Mouse (Mus musculus) kidney, adult 2 months (tissue): ENCODE measurements at regions not wholly inside any gene's neighbourhood (a gene's known extent, or its start where the extent isn't known, plus 50 kb on each side); places are given as distances from the start of the nearest gene placed in this dataset.

Source experiments
- DNase-seq: peaks from one replicate; pipeline ENCODE4 v3.0.0; 2021
- H3K27ac ChIP-seq: fragments of 200-500 bp; 2 replicates; pipeline ENCODE4 v1.5.1; 2012; ENCODE audit warnings: low read depth, low read length, control low read depth, inconsistent platforms; ENCODE audit not compliant: insufficient read depth
- H3K27me3 ChIP-seq: fragments of 200-500 bp; replicated peaks from 2 replicates; pipeline ENCODE4 v1.6.1; 2012; ENCODE audit warnings: mild to moderate bottlenecking, moderate library complexity, low read length, inconsistent platforms; ENCODE audit not compliant: control insufficient read depth, insufficient read depth
- H3K36me3 ChIP-seq: fragments of 200-500 bp; 2 replicates; pipeline ENCODE4 v1.6.1; 2012; ENCODE audit warnings: mild to moderate bottlenecking, moderate library complexity, low read length, inconsistent platforms; ENCODE audit not compliant: control insufficient read depth, insufficient read depth
- H3K4me1 ChIP-seq: fragments of 200-500 bp; 2 replicates; pipeline ENCODE4 v1.6.1; 2011; ENCODE audit warnings: low read length; ENCODE audit not compliant: control insufficient read depth, insufficient read depth
- H3K4me3 ChIP-seq: fragments of 200-500 bp; 2 replicates; pipeline ENCODE4 v1.5.1; 2011; ENCODE audit warnings: mild to moderate bottlenecking, low read depth, low read length, control low read depth; ENCODE audit not compliant: insufficient read depth
- CTCF ChIP-seq: fragments of 200-500 bp; conservative IDR thresholded peaks from 2 replicates; pipeline ENCODE4 v1.5.1; 2011; ENCODE audit warnings: low read depth, mild to moderate bottlenecking, control low read depth, low read length, moderate library complexity, mixed read lengths; ENCODE audit not compliant: insufficient read depth, insufficient read length
- POLR2A ChIP-seq: fragments of 200-500 bp; IDR thresholded peaks from one replicate; pipeline ENCODE4 v1.6.1; 2011; ENCODE audit warnings: low read depth, low read length, control low read depth
- WGBS: fragments of 180-500 bp; shearing (Covaris S2); methylation state at CpG from one replicate; pipeline ENCODE4 v1.1.7; 2018; 5-methylcytosine and 5-hydroxymethylcytosine counted together

GRCm38 (mm10) chr2:167856020-167856419 is 75.8 kb upstream of the Ptpn1 start:
- Histone ChIP-seq H3K27ac (no peak overlapping the region), H3K4me1 (peaks cover 43% of the 10 kb centered on the region), H3K27me3 (no peaks in the 10 kb centered on the region), H3K4me3 (no peak overlapping the region), H3K36me3 (no peaks in the 10 kb centered on the region)
- WGBS = 66% methylated on average over 3 of the region's 3 CpGs
- DNase-seq = peak; percentile 53
- TF ChIP-seq POLR2A (no peak), CTCF (no peak)

- WGBS = 81% methylated on average over 1 of the region's 1 CpGs
- Histone ChIP-seq H3K27me3 (no peaks in the 10 kb centered on the region), H3K27ac (no peak overlapping the region), H3K36me3 (no peaks in the 10 kb centered on the region), H3K4me3 (no peak overlapping the region), H3K4me1 (peaks cover 38% of the 10 kb centered on the region)
- TF ChIP-seq CTCF = no peak
- no peak for TF ChIP-seq POLR2A
- DNase-seq = no peak
Observed at GRCm38 (mm10) chr2:167854060-167854459, 77.8 kb upstream of the Ptpn1 start.

GRCm38 (mm10) chr2:167853411-167853821 is 78.4 kb upstream of the Ptpn1 start:
- no peaks in the 10 kb centered on the region for H3K27me3 ChIP-seq
- H3K4me1 ChIP-seq = peaks cover 41% of the 10 kb centered on the region
- peak; percentile 68 for DNase-seq
- TF ChIP-seq POLR2A (no peak), CTCF (no peak)
- H3K36me3 ChIP-seq = no peaks in the 10 kb centered on the region
- peak overlapping the region; percentile 33 for H3K27ac ChIP-seq
- WGBS = 57% methylated on average over 8 of the region's 8 CpGs
- H3K4me3 ChIP-seq = no peak overlapping the region

GRCm38 (mm10) chr2:167852582-167852981 is 79.3 kb upstream of the Ptpn1 start:
- 48% methylated on average over 9 of the region's 9 CpGs for WGBS
- H3K4me1 ChIP-seq = peaks cover 48% of the 10 kb centered on the region
- TF ChIP-seq POLR2A = no peak
- no peak for TF ChIP-seq CTCF
- H3K27ac ChIP-seq = peak overlapping the region; percentile 33
- DNase-seq = peak; percentile 92
- no peak overlapping the region for H3K4me3 ChIP-seq
- no peaks in the 10 kb centered on the region for H3K27me3 ChIP-seq
- H3K36me3 ChIP-seq = no peaks in the 10 kb centered on the region

GRCm38 (mm10) chr2:167851216-167851896 is 80.5 kb upstream of the Ptpn1 start:
- 38% methylated on average over 11 of the region's 11 CpGs for WGBS
- DNase-seq = peak; percentile 87
- TF ChIP-seq CTCF = no peak
- TF ChIP-seq POLR2A = no peak
- Histone ChIP-seq H3K36me3 (no peaks in the 10 kb centered on the region), H3K27ac (peak overlapping the region; percentile 63), H3K4me3 (no peak overlapping the region), H3K27me3 (no peaks in the 10 kb centered on the region), H3K4me1 (peaks cover 46% of the 10 kb centered on the region)

- Histone ChIP-seq H3K4me3 (no peak overlapping the region), H3K27ac (no peak overlapping the region), H3K27me3 (no peaks in the 10 kb centered on the region), H3K36me3 (no peaks in the 10 kb centered on the region), H3K4me1 (peaks cover 50% of the 10 kb centered on the region)
- WGBS = 76% methylated on average over 10 of the region's 10 CpGs
- TF ChIP-seq POLR2A (no peak), CTCF (no peak)
- DNase-seq = peak; percentile 34
Observed at GRCm38 (mm10) chr2:167849999-167850552, 81.8 kb upstream of the Ptpn1 start.
